Mouse (Mus musculus) liver, adult 2 months (tissue): ENCODE data around the gene Osbpl9. TPM values are rescaled to one million over a fixed set of nuclear protein-coding genes. Genes with fewer than 3 reads are reported as not detected.

Experiments used
- DNase-seq: peaks from one replicate; pipeline ENCODE4 v3.0.0-alpha.2; 2011; ENCODE audit warnings: low read depth, low spot score; ENCODE audit errors: extremely low read depth
- H3K27ac ChIP-seq: fragments of 200-500 bp; replicated peaks from 2 replicates; pipeline ENCODE4 v1.5.1; 2012; ENCODE audit warnings: low read depth, mild to moderate bottlenecking, control low read depth, inconsistent platforms, low read length; ENCODE audit not compliant: insufficient read depth
- H3K27me3 ChIP-seq: fragments of 200-500 bp; 2 replicates; pipeline ENCODE4 v1.6.1; 2012; ENCODE audit warnings: mild to moderate bottlenecking, moderate library complexity, low read length, inconsistent platforms; ENCODE audit not compliant: control insufficient read depth, insufficient read depth
- H3K36me3 ChIP-seq: fragments of 200-500 bp; 2 replicates; pipeline ENCODE4 v1.6.1; 2012; ENCODE audit warnings: low read length, inconsistent platforms; ENCODE audit not compliant: control insufficient read depth, insufficient read depth
- H3K4me1 ChIP-seq: fragments of 200-500 bp; 2 replicates; pipeline ENCODE4 v1.6.1; 2011; ENCODE audit warnings: low read length; ENCODE audit not compliant: control insufficient read depth, insufficient read depth
- H3K4me3 ChIP-seq: fragments of 200-500 bp; 2 replicates; pipeline ENCODE4 v1.5.1; 2011; ENCODE audit warnings: low read depth, mild to moderate bottlenecking, control low read depth, low read length, moderate library complexity; ENCODE audit not compliant: insufficient read depth
- H3K79me2 ChIP-seq: fragments of 200-500 bp; 2 replicates; pipeline ENCODE4 v1.6.1; 2012; ENCODE audit warnings: inconsistent platforms, mild to moderate bottlenecking, low read length, moderate library complexity; ENCODE audit not compliant: control insufficient read depth, insufficient read depth
- H3K9ac ChIP-seq: fragments of 200-500 bp; 2 replicates; pipeline ENCODE4 v1.6.1; 2012; ENCODE audit warnings: low read depth, mild to moderate bottlenecking, control low read depth, inconsistent platforms, low read length
- CTCF ChIP-seq: fragments of 200-500 bp; IDR thresholded peaks from 2 replicates; pipeline ENCODE4 v1.5.1; 2011; ENCODE audit warnings: low read depth, low read length, control low read depth
- POLR2A ChIP-seq: fragments of 200-500 bp; IDR thresholded peaks from 2 replicates; pipeline ENCODE4 v1.6.1; 2011; ENCODE audit warnings: low read length, control low read depth; ENCODE audit not compliant: insufficient read depth; ENCODE audit errors: extremely low read depth
- WGBS: fragments of 180-500 bp; shearing (Covaris S2); methylation state at CpG from one replicate; pipeline ENCODE4 v1.1.7; 2018; 5-methylcytosine and 5-hydroxymethylcytosine counted together
- polyA plus RNA-seq: library from polyadenylated mRNA; depleted of rRNA; stranded (reverse); fragments of >200 nt; gene quantifications from 2 replicates; pipeline ENCODE4 v1.2.3, GENCODE M21; 2012
- total RNA-seq: library from RNA; depleted of rRNA; stranded (reverse); fragments of >200 nt; gene quantifications from 2 replicates; pipeline ENCODE4 v1.2.3, GENCODE M21; 2014

The Osbpl9 gene
- total and polyA plus RNA-seq, 2 experiments, result 125 to 128 TPM

- no peak for TF ChIP-seq CTCF
- no peak for TF ChIP-seq POLR2A
- WGBS, result 74% methylated on average over 2 of the region's 2 CpGs
- peaks cover 40% of the 10 kb centered on the region for H3K36me3 ChIP-seq
Observed at GRCm38 (mm10) chr4:109094269-109094668, 107.8 kb downstream of the Osbpl9 start.

GRCm38 (mm10) chr4:109092344-109092743 lies 109.7 kb downstream of the Osbpl9 start:
- Histone ChIP-seq H3K27ac (no peak overlapping the region), H3K4me3 (no peak overlapping the region), H3K79me2 (peaks cover 8% of the 10 kb centered on the region; the same call in 1 of the 2 replicates), H3K36me3 (peaks cover 37% of the 10 kb centered on the region), H3K9ac (no peak overlapping the region), H3K4me1 (no peaks in the 10 kb centered on the region; the same call in 1 of the 2 replicates), H3K27me3 (no peaks in the 10 kb centered on the region)
- no peak for DNase-seq
- TF ChIP-seq CTCF (no peak), POLR2A (no peak)
- WGBS, result 75% methylated on average over 5 of the region's 5 CpGs

More at GRCm38 (mm10) chr4:109094269-109094668, 107.8 kb downstream of the Osbpl9 start:
- H3K27ac ChIP-seq, result no peak overlapping the region
- no peaks in the 10 kb centered on the region; the same call in 1 of the 2 replicates for H3K4me1 ChIP-seq
- DNase-seq, result no peak
- H3K9ac ChIP-seq, result no peak overlapping the region
- no peaks in the 10 kb centered on the region for H3K27me3 ChIP-seq
- peaks cover 4% of the 10 kb centered on the region; the same call in 1 of the 2 replicates for H3K79me2 ChIP-seq
- no peak overlapping the region for H3K4me3 ChIP-seq

GRCm38 (mm10) chr4:109091241-109091777 lies 110.8 kb downstream of the Osbpl9 start:
- H3K36me3 ChIP-seq, result peaks cover 34% of the 10 kb centered on the region
- WGBS, result 84% methylated on average over 8 of the region's 8 CpGs
- no peak overlapping the region for H3K9ac ChIP-seq
- TF ChIP-seq CTCF (no peak), POLR2A (no peak)
- peaks cover 8% of the 10 kb centered on the region; the same call in 1 of the 2 replicates for H3K79me2 ChIP-seq
- H3K27ac ChIP-seq, result no peak overlapping the region
- DNase-seq, result no peak
- H3K4me1 ChIP-seq, result no peaks in the 10 kb centered on the region
- H3K27me3 ChIP-seq, result no peaks in the 10 kb centered on the region
- H3K4me3 ChIP-seq, result no peak overlapping the region

- H3K4me1 ChIP-seq, result no peaks in the 10 kb centered on the region
- H3K4me3 ChIP-seq, result no peak overlapping the region
- 41% methylated on average over 6 of the region's 6 CpGs for WGBS
- no peak overlapping the region for H3K9ac ChIP-seq
- peaks cover 32% of the 10 kb centered on the region for H3K36me3 ChIP-seq
- H3K27me3 ChIP-seq, result no peaks in the 10 kb centered on the region
- TF ChIP-seq CTCF, result no peak
- no peak for TF ChIP-seq POLR2A
- no peak overlapping the region for H3K27ac ChIP-seq
- DNase-seq, result no peak
- H3K79me2 ChIP-seq, result peaks cover 8% of the 10 kb centered on the region; the same call in 1 of the 2 replicates
Observed at GRCm38 (mm10) chr4:109089999-109090398, 112.1 kb downstream of the Osbpl9 start.

- DNase-seq, result no peak
- no peak overlapping the region for H3K9ac ChIP-seq
- no peak for TF ChIP-seq POLR2A
- TF ChIP-seq CTCF, result no peak
- no peak overlapping the region for H3K4me3 ChIP-seq
- 58% methylated on average over 5 of the region's 5 CpGs for WGBS
- no peaks in the 10 kb centered on the region for H3K4me1 ChIP-seq
- H3K27me3 ChIP-seq, result no peaks in the 10 kb centered on the region
- H3K27ac ChIP-seq, result no peak overlapping the region
- H3K79me2 ChIP-seq, result peaks cover 8% of the 10 kb centered on the region; the same call in 1 of the 2 replicates
- peaks cover 33% of the 10 kb centered on the region for H3K36me3 ChIP-seq
Observed at GRCm38 (mm10) chr4:109089171-109089570, 112.9 kb downstream of the Osbpl9 start.

GRCm38 (mm10) chr4:109080118-109080517 lies 122.0 kb downstream of the Osbpl9 start:
- no peak for TF ChIP-seq CTCF
- TF ChIP-seq POLR2A, result no peak
- H3K36me3 ChIP-seq, result peaks cover 85% of the 10 kb centered on the region
- no peak for DNase-seq
- H3K9ac ChIP-seq, result no peak overlapping the region
- 74% methylated on average over 5 of the region's 5 CpGs for WGBS
- no peaks in the 10 kb centered on the region for H3K27me3 ChIP-seq
- H3K4me1 ChIP-seq, result peaks cover 3% of the 10 kb centered on the region
- H3K79me2 ChIP-seq, result peaks cover 18% of the 10 kb centered on the region
- no peak overlapping the region for H3K4me3 ChIP-seq
- H3K27ac ChIP-seq, result peak overlapping the region; percentile 12; the same call in 1 of the 2 replicates
